Mouse (Mus musculus) forebrain, embryonic 16.5 days (tissue): ENCODE measurements at regions not wholly inside any gene's neighbourhood (a gene's known extent, or its start where the extent isn't known, plus 50 kb on each side); places are given as distances from the start of the nearest gene placed in this dataset.
"Not testable (repeated sequence)": the region's sequence is repeated elsewhere in the genome, so short reads cannot be mapped to it uniquely, and the experiment has no call there.

Experiments
- ATAC-seq: fragments of 200-750 bp; cut with Nextera tagmentation; 2 replicates; pipeline ENCODE4 v1.8.0; 2017; ENCODE audit warnings: mild to moderate bottlenecking, moderate library complexity
- H3K27ac ChIP-seq: fragments of 300-500 bp; sonication (generic); 2 replicates; pipeline ENCODE4 v1.5.1; 2014; ENCODE audit warnings: low read length, control low read depth
- H3K27me3 ChIP-seq: fragments of 300-500 bp; sonication (generic); replicated peaks from 2 replicates; pipeline ENCODE4 v1.6.1; 2014; ENCODE audit warnings: low read length; ENCODE audit not compliant: control insufficient read depth, insufficient read depth
- H3K36me3 ChIP-seq: fragments of 300-500 bp; sonication (generic); 2 replicates; pipeline ENCODE4 v1.6.1; 2014; ENCODE audit not compliant: control insufficient read depth, insufficient read depth
- H3K4me1 ChIP-seq: fragments of 300-500 bp; sonication (generic); replicated peaks from 2 replicates; pipeline ENCODE4 v1.6.1; 2014; ENCODE audit warnings: low read length; ENCODE audit not compliant: control insufficient read depth, insufficient read depth
- H3K4me2 ChIP-seq: fragments of 300-500 bp; sonication (generic); 2 replicates; pipeline ENCODE4 v1.6.1; 2014; ENCODE audit warnings: mild to moderate bottlenecking, low read length, control low read depth
- H3K4me3 ChIP-seq: fragments of 300-500 bp; sonication (generic); replicated peaks from 2 replicates; pipeline ENCODE4 v1.5.1; 2014; ENCODE audit warnings: mild to moderate bottlenecking, low read length, control low read depth
- H3K9ac ChIP-seq: fragments of 300-500 bp; sonication (generic); replicated peaks from 2 replicates; pipeline ENCODE4 v1.6.1; 2014; ENCODE audit warnings: low read depth, low read length, control low read depth
- H3K9me3 ChIP-seq: fragments of 300-500 bp; sonication (generic); 2 replicates; pipeline ENCODE4 v1.6.1; 2016; ENCODE audit warnings: low read length; ENCODE audit not compliant: control insufficient read depth
- WGBS: fragments of 180-500 bp; shearing (Covaris S2); extraction: QIAGEN DNeasy Blood & Tissue Kit; methylation state at CpG from one replicate; pipeline ENCODE4 v1.1.7; 2014; 5-methylcytosine and 5-hydroxymethylcytosine counted together

DNA sequence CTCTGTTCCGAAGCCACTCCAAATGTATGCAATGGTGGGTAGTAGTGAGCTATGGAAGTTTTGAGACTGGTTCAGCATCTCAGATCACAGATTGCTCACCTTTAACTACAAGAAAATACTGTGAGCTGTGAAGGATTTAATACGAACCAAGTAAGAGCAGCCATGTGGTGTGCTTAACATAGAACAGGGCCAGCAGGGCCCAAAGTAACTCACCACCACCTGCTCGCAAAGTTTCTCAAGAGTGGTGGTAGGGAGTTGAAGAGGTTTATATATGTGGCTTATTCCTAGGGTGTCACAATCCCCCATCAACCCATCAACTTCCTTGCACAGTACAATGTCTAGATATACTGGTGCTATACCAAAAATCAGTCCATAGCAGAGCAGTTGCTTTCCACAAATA, 573.4 kb downstream of the Pdcd6ip start:
- Histone ChIP-seq H3K4me1 (peaks cover 2% of the 10 kb centered on the region; the same call in 1 of the 2 replicates), H3K27me3 (no peaks in the 10 kb centered on the region), H3K4me2 (no peak overlapping the region), H3K9me3 (no peaks in the 10 kb centered on the region), H3K27ac (no peak overlapping the region), H3K36me3 (no peaks in the 10 kb centered on the region), H3K9ac (no peak overlapping the region), H3K4me3 (no peak overlapping the region)
- 94% methylated on average over 3 of the region's 3 CpGs for WGBS
- no peak for ATAC-seq

- Histone ChIP-seq H3K27me3 (no peaks in the 10 kb centered on the region), H3K36me3 (no peaks in the 10 kb centered on the region), H3K27ac (no peak overlapping the region), H3K4me2 (no peak overlapping the region), H3K9me3 (no peaks in the 10 kb centered on the region), H3K4me3 (no peak overlapping the region), H3K4me1 (no peaks in the 10 kb centered on the region), H3K9ac (no peak overlapping the region)
- ATAC-seq, result no peak
- 70% methylated on average over 7 of the region's 7 CpGs for WGBS
Observed at GRCm38 (mm10) chr9:113123004-113123692, 584.9 kb downstream of the Pdcd6ip start.

DNA sequence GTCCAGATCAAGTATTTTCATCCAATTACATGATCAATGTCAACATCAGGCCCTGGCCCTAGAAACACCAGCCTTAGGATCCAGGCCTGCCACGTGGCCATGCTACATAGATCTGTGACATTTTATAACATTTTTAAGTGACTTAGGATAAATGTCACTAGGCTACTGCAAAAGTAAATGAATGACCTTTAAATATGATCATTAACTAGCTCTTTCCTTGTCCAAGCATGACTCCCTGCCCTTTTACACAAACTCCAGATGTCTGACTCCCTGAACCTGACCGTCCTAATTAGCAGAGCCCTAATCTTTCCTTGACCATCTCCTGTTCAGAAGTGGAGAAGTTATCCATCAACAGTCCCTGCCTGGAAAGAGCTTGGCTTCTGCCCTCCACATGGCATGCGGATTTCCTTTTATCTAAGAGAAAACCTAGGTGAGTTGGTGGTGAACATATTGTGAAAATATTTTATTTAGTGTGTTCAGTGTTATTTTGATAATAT, 585.8 kb downstream of the Pdcd6ip start:
- WGBS, result 86% methylated on average over 3 of the region's 3 CpGs
- H3K9me3 ChIP-seq, result no peaks in the 10 kb centered on the region
- H3K4me2 ChIP-seq, result no peak overlapping the region
- no peak overlapping the region for H3K27ac ChIP-seq
- no peaks in the 10 kb centered on the region for H3K4me1 ChIP-seq
- H3K9ac ChIP-seq, result no peak overlapping the region
- no peaks in the 10 kb centered on the region for H3K36me3 ChIP-seq
- no peaks in the 10 kb centered on the region for H3K27me3 ChIP-seq
- no peak overlapping the region for H3K4me3 ChIP-seq
- ATAC-seq, result no peak

DNA sequence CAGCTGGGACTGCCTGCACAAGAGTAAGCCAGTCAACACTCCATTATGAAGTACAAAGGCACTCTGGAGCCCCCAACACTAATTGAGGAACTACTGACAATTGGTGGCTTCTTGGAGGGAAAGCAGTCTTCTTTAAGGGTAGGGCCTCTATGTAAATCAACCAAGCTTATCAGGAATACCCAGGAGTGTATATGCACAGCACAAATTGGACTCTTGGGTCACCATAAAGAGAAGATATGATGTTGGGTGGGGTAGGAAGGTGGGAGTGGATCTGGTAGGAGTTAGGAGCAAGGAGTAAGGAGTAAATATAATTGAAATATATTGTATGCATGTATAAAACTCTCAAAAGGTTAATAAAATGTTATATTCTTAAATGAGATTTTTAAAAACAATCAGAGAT, 587.7 kb downstream of the Pdcd6ip start:
- Histone ChIP-seq H3K9me3 (no peaks in the 10 kb centered on the region), H3K9ac (no peak overlapping the region), H3K4me3 (no peak overlapping the region), H3K4me1 (no peaks in the 10 kb centered on the region), H3K36me3 (no peaks in the 10 kb centered on the region), H3K27me3 (no peaks in the 10 kb centered on the region), H3K27ac (no peak overlapping the region), H3K4me2 (no peak overlapping the region)
- ATAC-seq, result no peak

- H3K9ac ChIP-seq, result no peak overlapping the region
- H3K9me3 ChIP-seq, result no peaks in the 10 kb centered on the region
- H3K36me3 ChIP-seq, result no peaks in the 10 kb centered on the region
- no peak overlapping the region for H3K4me2 ChIP-seq
- ATAC-seq, result no peak
- no peaks in the 10 kb centered on the region for H3K27me3 ChIP-seq
- H3K4me3 ChIP-seq, result no peak overlapping the region
- no peak overlapping the region for H3K27ac ChIP-seq
- WGBS, result 89% methylated on average over 1 of the region's 1 CpGs
- no peaks in the 10 kb centered on the region for H3K4me1 ChIP-seq
Observed at GRCm38 (mm10) chr9:113119721-113120120, 588.3 kb downstream of the Pdcd6ip start.

DNA sequence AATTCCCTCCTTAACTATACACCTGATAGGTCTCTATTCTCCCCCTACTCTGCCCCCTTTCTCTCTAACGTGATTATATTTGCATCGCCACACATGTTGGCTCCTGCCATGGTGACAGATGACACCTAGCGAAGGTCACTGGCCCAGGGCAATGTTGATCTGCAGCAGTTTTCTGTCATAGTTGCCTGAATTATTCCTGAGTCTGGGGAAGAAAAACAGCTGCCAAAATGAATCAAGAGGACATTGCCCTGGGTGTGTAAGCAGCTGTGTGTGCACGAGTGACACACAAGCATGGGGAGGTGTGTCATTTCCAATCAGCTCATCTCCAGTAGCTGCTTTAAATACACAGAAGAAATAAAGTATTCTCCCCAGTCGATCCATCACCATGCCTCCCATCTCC, 592.5 kb downstream of the Pdcd6ip start:
- no peaks in the 10 kb centered on the region for H3K9me3 ChIP-seq
- no peak overlapping the region for H3K4me3 ChIP-seq
- no peak overlapping the region for H3K27ac ChIP-seq
- no peak overlapping the region for H3K9ac ChIP-seq
- H3K4me2 ChIP-seq, result no peak overlapping the region
- no peaks in the 10 kb centered on the region for H3K4me1 ChIP-seq
- 82% methylated on average over 5 of the region's 5 CpGs for WGBS
- H3K27me3 ChIP-seq, result no peaks in the 10 kb centered on the region
- ATAC-seq, result no peak
- no peaks in the 10 kb centered on the region for H3K36me3 ChIP-seq

DNA sequence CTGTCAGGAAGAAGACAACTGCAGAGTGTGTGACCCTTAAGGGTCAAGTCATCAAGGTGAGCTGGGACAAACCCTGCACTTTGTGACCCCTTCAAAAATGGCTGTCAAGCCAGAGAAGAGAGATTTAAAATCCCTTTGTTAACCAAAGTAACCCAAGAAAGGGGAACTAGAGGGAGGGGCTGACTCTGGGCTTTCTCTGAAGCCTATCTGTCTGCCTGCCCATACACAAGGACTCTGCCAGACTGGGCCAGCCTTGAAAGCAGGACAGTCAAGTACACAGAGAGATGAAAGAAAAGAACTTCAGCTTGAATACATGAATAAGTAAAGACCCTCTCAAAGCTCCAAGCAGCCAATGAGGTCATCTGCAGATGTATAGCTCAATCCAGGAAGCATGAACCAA, 595.3 kb downstream of the Pdcd6ip start:
- Histone ChIP-seq H3K9ac (no peak overlapping the region), H3K36me3 (no peaks in the 10 kb centered on the region), H3K4me3 (no peak overlapping the region), H3K27ac (no peak overlapping the region), H3K4me1 (no peaks in the 10 kb centered on the region), H3K9me3 (no peaks in the 10 kb centered on the region), H3K4me2 (no peak overlapping the region), H3K27me3 (no peaks in the 10 kb centered on the region)
- ATAC-seq, result no peak

DNA sequence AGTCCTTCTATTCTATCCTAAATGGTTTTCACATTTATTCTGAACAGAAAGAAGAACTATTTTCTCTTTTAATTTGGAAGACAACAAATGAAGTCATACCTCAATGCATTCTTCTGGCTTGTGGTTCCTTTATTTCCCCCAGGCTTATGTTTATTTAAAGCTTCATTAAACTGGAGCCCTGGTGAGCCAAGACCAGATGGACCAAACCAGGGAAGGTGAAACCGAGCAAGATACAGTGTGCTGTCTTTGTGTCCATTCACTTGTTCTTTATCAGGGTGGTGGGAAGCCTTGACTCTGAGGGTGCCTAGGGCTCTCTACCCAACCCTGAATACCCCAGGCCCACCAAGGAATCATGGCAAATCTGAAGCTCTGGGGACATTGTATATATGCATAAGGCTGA, 606.3 kb downstream of the Pdcd6ip start:
- Histone ChIP-seq H3K4me2 (no peak overlapping the region), H3K4me3 (no peak overlapping the region), H3K27ac (no peak overlapping the region), H3K9me3 (no peaks in the 10 kb centered on the region), H3K4me1 (no peaks in the 10 kb centered on the region), H3K36me3 (no peaks in the 10 kb centered on the region), H3K9ac (no peak overlapping the region), H3K27me3 (no peaks in the 10 kb centered on the region)
- ATAC-seq, result no peak
- WGBS, result 42% methylated on average over 1 of the region's 1 CpGs

GRCm38 (mm10) chr9:113100641-113101040, 607.4 kb downstream of the Pdcd6ip start:
- WGBS, result 58% methylated on average over 4 of the region's 4 CpGs
- no peaks in the 10 kb centered on the region for H3K27me3 ChIP-seq

DNA sequence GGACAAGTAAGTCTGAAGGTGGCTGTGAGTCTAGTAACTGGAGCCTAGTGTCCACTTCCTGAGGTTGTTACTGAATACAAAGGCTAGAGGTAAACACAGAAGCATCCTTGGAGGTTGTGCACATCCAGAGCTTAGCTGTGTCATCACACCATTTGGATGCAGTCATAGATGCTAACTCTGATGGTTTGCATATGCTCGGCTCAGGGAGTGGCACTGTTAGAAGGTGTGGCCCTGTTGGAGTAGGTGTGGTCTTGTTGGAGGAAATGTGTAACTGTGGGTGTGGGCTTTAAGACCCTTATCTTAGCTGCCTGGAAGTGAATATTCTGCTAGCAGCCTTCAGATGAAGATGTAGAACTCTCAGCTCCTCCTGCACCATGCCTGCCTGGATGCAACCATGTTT, 612.6 kb downstream of the Pdcd6ip start:
- not testable (repeated sequence) for H3K4me1 ChIP-seq, H3K4me2 ChIP-seq, H3K4me3 ChIP-seq, H3K9me3 ChIP-seq, ATAC-seq, H3K9ac ChIP-seq, H3K27me3 ChIP-seq, H3K36me3 ChIP-seq, H3K27ac ChIP-seq
- 90% methylated on average over 1 of the region's 1 CpGs for WGBS

More at GRCm38 (mm10) chr9:113100641-113101040, 607.4 kb downstream of the Pdcd6ip start:
- Histone ChIP-seq H3K9ac (no peak overlapping the region), H3K4me1 (no peaks in the 10 kb centered on the region), H3K36me3 (no peaks in the 10 kb centered on the region), H3K9me3 (no peaks in the 10 kb centered on the region; the same call in 1 of the 2 replicates), H3K27ac (no peak overlapping the region), H3K4me2 (no peak overlapping the region), H3K4me3 (no peak overlapping the region)
- ATAC-seq, result no peak
